Mouse (Mus musculus) C2C12 (cell line): ENCODE results near the gene Cdh4.

Source experiments
- CEBPB ChIP-seq: IDR thresholded peaks from one replicate; pipeline ENCODE4 v1.6.1; 2011; ENCODE audit warnings: low read depth, mild to moderate bottlenecking, control low read depth, moderate library complexity
- CTCF ChIP-seq: IDR thresholded peaks from one replicate; pipeline ENCODE4 v1.5.1; 2011; ENCODE audit not compliant: control insufficient read depth, insufficient read depth, insufficient read length
- MAX ChIP-seq: IDR thresholded peaks from one replicate; pipeline ENCODE4 v1.6.1; 2011; ENCODE audit warnings: mild to moderate bottlenecking, control low read depth
- MYOD1 ChIP-seq: IDR thresholded peaks from one replicate; pipeline ENCODE4 v1.6.1; 2011; ENCODE audit warnings: low read depth; ENCODE audit not compliant: control insufficient read depth, insufficient read length

GRCm38 (mm10) chr2:179539532-179540245, 97.5 kb downstream of the Cdh4 start:
- TF ChIP-seq MYOD1, result no peak
- TF ChIP-seq CTCF, result no peak
- no peak for TF ChIP-seq MAX
- TF ChIP-seq CEBPB, result no peak
